Mouse (Mus musculus) intestine, embryonic 16.5 days (tissue): Measurements from ENCODE around the gene Armc12. TPM values are rescaled to one million over a fixed set of nuclear protein-coding genes. Genes with fewer than 3 reads are reported as not detected.

Source experiments
- ATAC-seq: fragments of 200-750 bp; cut with Nextera tagmentation; 2 replicates; pipeline ENCODE4 v1.8.0; 2017; ENCODE audit warnings: moderate TSS enrichment, moderate library complexity
- H3K27ac ChIP-seq: fragments of 300-500 bp; sonication (generic); 2 replicates; pipeline ENCODE4 v1.5.1; 2014; ENCODE audit warnings: mild to moderate bottlenecking, low read length
- H3K27me3 ChIP-seq: fragments of 300-500 bp; sonication (generic); replicated peaks from 2 replicates; pipeline ENCODE4 v1.6.1; 2014; ENCODE audit warnings: low read length, control low read depth, mixed read lengths; ENCODE audit not compliant: control insufficient read depth, insufficient read depth
- H3K36me3 ChIP-seq: fragments of 300-500 bp; sonication (generic); 2 replicates; pipeline ENCODE4 v1.6.1; 2014; ENCODE audit warnings: low read length, control low read depth; ENCODE audit not compliant: control insufficient read depth, insufficient read depth
- H3K4me1 ChIP-seq: fragments of 300-500 bp; sonication (generic); 2 replicates; pipeline ENCODE4 v1.6.1; 2014; ENCODE audit warnings: low read length, control low read depth, mixed read lengths; ENCODE audit not compliant: control insufficient read depth, insufficient read depth
- H3K4me2 ChIP-seq: fragments of 300-500 bp; sonication (generic); 2 replicates; pipeline ENCODE4 v1.6.1; 2014; ENCODE audit warnings: low read depth, low read length, control low read depth
- H3K4me3 ChIP-seq: fragments of 300-500 bp; sonication (generic); 2 replicates; pipeline ENCODE4 v1.5.1; 2014; ENCODE audit warnings: mild to moderate bottlenecking, low read length
- H3K9ac ChIP-seq: fragments of 300-500 bp; sonication (generic); 2 replicates; pipeline ENCODE4 v1.6.1; 2014; ENCODE audit warnings: low read depth, low read length
- H3K9me3 ChIP-seq: fragments of 300-500 bp; sonication (generic); 2 replicates; pipeline ENCODE4 v1.6.1; 2016; ENCODE audit warnings: low read length, control low read depth; ENCODE audit not compliant: control insufficient read depth
- WGBS: fragments of 180-500 bp; shearing (Covaris S2); extraction: QIAGEN DNeasy Blood & Tissue Kit; methylation state at CpG from one replicate; pipeline ENCODE4 v1.1.7; 2014; 5-methylcytosine and 5-hydroxymethylcytosine counted together
- polyA plus RNA-seq: library from polyadenylated mRNA; unstranded; fragments of >200 nt; fragmentation: Nextera tagmentation; extraction: Ambion mirVana; gene quantifications from 2 replicates; pipeline ENCODE4 v1.2.1, GENCODE M21; 2015

Armc12 gene
- polyA plus RNA-seq, 1 experiment from 2014 or later: not detected

DNA sequence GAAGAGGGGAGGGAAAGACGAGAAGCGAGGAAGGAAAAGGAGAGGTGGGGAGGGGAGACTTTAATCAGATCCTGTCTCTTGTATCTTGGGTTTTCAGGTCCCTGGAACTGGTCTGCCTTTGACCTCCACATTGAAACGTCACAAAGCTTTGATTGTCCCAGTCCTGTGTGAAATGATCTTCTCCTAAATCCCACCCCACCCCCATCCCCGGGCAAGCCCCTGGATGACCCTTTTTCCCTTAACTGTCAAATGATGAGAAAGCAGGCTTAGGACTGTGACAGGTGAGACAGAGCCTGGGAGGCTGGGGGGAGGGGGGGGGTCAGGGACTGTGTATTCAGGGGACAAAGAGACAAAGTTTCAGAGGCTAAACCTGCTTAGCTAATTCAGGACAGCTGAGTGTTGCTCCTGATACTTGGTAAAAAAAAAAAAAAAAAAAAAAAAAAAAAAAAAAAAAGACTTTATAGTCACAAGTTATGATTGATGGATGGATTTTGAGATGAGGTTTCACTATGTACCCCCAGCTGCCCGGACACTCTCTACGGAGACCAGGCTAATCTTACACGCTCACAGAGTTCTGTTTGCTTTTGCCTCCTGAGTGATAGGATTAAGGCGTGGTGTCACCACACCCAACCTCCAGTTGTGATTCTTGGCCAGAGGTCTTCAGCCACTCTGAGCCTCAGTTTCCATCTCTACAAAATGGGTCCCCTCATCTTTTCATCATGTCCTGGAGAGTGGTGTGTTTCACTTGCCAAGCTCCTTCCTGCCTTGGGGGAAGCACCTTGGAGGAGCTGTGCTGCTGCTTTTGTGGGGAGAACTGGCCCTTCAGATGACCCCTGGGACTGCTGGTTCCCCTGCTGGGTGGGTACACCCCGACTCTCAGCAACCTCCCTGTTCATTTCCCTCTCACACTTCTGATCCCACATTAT is 18.7 kb upstream of the Armc12 start:
- no peaks in the 10 kb centered on the region for H3K27me3 ChIP-seq
- 0 out of 2 replicates have a peak, but pooled peaks have one; percentile 19 for ATAC-seq
- WGBS: 30% methylated on average over 9 of the region's 9 CpGs
- H3K36me3 ChIP-seq: no peaks in the 10 kb centered on the region
- 0 out of 2 replicates have a peak overlapping the region, but pooled peaks have one; percentile 48 for H3K9ac ChIP-seq
- H3K27ac ChIP-seq: peak overlapping the region; percentile 91
- H3K4me1 ChIP-seq: peaks cover 52% of the 10 kb centered on the region
- H3K9me3 ChIP-seq: no peaks in the 10 kb centered on the region
- no peak overlapping the region for H3K4me2 ChIP-seq
- H3K4me3 ChIP-seq: no peak overlapping the region

DNA sequence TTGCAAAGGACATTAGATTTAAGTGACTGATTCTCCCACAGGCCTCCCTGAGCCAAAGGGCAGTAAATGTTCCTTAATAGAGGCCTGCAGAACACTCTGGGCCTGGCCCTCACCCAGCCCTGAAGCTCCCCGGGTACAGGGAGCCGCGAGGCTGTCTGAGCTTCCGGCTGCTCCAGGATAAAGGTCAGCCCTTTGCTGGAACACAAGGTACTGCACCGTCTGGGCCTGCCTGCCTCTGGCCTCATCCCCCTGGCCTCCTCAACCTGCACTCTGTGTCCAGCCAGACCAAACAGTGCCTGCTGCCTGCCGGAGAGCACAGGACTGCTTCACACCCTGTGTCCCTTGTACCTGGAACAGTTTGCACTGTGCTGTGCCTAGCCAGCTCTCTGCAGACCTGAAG is 17.9 kb upstream of the Armc12 start:
- no peaks in the 10 kb centered on the region for H3K9me3 ChIP-seq
- no peaks in the 10 kb centered on the region for H3K36me3 ChIP-seq
- no peak overlapping the region for H3K4me2 ChIP-seq
- H3K4me1 ChIP-seq: peaks cover 51% of the 10 kb centered on the region
- peak; percentile 82 for ATAC-seq
- 24% methylated on average over 6 of the region's 6 CpGs for WGBS
- peak overlapping the region; percentile 48 for H3K9ac ChIP-seq
- H3K27me3 ChIP-seq: no peaks in the 10 kb centered on the region
- H3K4me3 ChIP-seq: no peak overlapping the region
- H3K27ac ChIP-seq: peak overlapping the region; percentile 91

DNA sequence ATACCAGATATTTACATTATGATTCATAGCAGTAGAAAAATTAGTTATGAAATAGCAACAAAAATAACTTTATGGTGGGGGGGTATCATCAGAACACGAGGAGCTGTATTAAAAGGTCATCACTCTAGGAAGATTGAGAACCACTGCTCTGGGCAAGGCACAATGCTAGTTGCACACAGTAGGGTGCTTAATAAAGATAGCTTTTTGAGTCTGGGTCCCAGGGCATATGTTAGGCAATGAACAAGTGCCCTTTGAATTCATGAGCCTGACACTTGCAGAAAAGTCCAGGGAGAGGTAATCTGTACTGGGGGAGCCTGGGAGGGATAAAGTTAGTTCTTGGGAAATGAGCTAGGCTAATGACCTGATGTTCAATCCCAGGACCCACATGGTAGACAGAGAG is 17.3 kb upstream of the Armc12 start:
- Histone ChIP-seq H3K4me2 (no peak overlapping the region), H3K27ac (peak overlapping the region; percentile 91), H3K4me3 (no peak overlapping the region), H3K9ac (no peak overlapping the region), H3K36me3 (no peaks in the 10 kb centered on the region), H3K27me3 (no peaks in the 10 kb centered on the region), H3K4me1 (peaks cover 55% of the 10 kb centered on the region), H3K9me3 (no peaks in the 10 kb centered on the region)
- no peak for ATAC-seq
- 38% methylated on average over 1 of the region's 1 CpGs for WGBS

DNA sequence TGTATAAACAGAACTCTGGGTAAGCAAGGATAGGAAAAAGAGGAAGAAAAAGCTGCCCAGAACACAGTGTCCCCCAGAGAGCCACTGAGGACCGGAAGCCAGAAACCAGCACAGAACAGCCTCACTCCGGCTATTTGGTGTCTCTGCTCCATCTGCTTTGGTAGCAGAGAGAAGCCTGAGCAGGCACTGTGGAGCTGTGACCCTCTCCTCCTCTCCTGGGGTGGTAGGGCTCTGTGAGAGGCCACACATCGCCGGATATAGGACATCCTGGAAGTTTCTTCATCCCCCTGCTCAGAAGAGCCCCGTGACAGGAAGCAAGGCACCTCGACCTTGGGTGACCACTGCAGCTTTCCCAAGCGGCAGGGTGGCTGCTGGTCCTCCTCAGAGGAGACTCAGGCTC is 16.8 kb upstream of the Armc12 start:
- WGBS: 64% methylated on average over 7 of the region's 7 CpGs
- H3K9ac ChIP-seq: 0 out of 2 replicates have a peak overlapping the region, but pooled peaks have one; percentile 30
- H3K9me3 ChIP-seq: no peaks in the 10 kb centered on the region
- H3K27me3 ChIP-seq: no peaks in the 10 kb centered on the region
- no peak for ATAC-seq
- peak overlapping the region; percentile 43 for H3K27ac ChIP-seq
- H3K4me3 ChIP-seq: no peak overlapping the region
- no peak overlapping the region for H3K4me2 ChIP-seq
- no peaks in the 10 kb centered on the region for H3K36me3 ChIP-seq
- H3K4me1 ChIP-seq: peaks cover 60% of the 10 kb centered on the region

DNA sequence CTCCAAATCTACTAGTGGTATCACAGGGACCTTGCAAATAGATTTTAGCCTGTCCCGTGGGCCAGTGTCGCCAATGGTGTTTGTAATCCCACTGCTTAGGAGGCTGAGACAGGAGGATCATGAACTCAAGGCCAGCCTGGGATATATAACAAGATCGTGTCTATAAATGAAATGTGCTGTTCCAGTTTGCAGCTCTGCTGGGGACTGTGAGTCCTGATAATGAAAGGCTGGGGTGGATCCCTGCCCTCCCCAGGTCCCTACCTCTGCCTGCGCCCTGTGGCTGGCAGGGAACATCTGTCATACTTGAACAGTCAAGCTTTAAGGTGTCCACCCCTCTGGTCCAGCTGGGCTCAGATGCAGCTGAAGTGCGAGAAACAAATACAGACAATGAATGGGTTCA is 16.1 kb upstream of the Armc12 start:
- no peak overlapping the region for H3K9ac ChIP-seq
- H3K9me3 ChIP-seq: no peaks in the 10 kb centered on the region
- no peaks in the 10 kb centered on the region for H3K27me3 ChIP-seq
- 68% methylated on average over 5 of the region's 5 CpGs for WGBS
- ATAC-seq: no peak
- H3K4me1 ChIP-seq: peaks cover 62% of the 10 kb centered on the region
- H3K27ac ChIP-seq: no peak overlapping the region
- no peaks in the 10 kb centered on the region for H3K36me3 ChIP-seq
- H3K4me3 ChIP-seq: no peak overlapping the region
- no peak overlapping the region for H3K4me2 ChIP-seq

DNA sequence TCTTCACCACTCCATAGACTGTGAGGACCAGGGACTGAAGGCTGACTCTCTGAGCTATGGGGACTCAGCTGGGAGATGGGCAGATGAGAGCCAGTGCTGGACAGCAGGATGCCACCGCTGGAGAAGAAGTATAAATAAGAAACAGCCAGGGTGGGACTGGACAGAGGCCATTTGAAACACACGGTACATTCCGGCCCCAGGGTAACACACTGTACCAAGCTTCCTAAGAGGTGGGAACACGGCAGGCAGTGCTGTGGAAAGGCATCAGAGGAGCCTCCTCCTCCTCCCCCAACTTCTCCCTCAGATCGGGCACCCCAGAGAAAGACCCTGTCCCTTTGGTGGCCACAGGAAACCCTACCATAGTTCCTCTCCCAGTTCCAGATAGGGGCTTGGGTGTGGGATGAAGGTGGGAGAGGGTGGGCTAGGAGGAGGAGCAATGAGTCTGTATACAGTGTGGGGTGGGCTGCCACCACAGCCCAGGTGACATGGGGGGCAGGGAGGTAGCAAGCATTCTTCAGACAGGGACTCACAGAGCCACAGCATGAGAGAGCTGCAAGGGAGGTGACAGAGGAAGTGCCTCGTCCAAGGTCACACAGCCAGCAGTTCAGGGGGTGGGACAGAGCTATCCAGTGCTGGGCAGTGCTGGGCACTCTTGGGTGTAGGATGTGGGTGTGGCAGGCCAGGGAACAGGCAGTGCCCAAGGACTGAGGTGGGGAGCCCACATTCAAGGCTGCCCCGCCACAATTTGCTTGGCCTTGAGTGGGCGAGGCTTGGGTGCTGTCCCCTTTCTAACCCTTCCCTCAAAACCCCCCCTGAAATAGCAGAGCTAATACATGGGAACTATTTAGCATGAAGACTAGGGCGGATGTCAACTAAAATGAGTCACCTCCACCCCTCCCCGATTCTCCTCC is 14.9 kb upstream of the Armc12 start:
- Histone ChIP-seq H3K4me2 (no peak overlapping the region), H3K27me3 (no peaks in the 10 kb centered on the region), H3K4me3 (no peak overlapping the region), H3K9me3 (no peaks in the 10 kb centered on the region), H3K4me1 (peaks cover 59% of the 10 kb centered on the region), H3K36me3 (no peaks in the 10 kb centered on the region), H3K27ac (0 out of 2 replicates have a peak overlapping the region, but pooled peaks have one; percentile 28), H3K9ac (peak overlapping the region; percentile 40; the same call in 1 of the 2 replicates)
- 50% methylated on average over 10 of the region's 10 CpGs for WGBS
- peak; percentile 17 for ATAC-seq

DNA sequence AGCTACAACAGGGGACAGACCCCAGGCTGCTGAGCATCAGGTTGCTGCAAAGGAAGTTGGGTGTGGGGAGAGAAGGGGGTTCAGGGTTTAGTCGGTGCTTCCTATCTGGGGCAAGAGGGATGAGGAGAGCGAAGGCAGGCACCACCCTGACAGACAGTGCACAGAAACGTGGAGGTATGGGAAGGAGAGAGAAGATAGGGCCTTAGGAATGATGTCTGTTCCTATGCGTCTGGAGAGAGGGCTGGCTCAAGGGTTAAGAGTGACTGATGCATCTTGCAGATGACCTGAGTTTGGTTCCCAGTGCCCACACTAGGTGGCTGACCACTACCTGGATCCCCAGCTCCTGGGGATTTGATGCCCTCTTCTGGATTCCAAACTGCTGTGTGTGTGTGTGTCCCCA is 13.7 kb upstream of the Armc12 start:
- no peaks in the 10 kb centered on the region for H3K36me3 ChIP-seq
- no peak for ATAC-seq
- H3K9me3 ChIP-seq: no peaks in the 10 kb centered on the region
- H3K4me2 ChIP-seq: peak overlapping the region; percentile 95; the same call in 1 of the 2 replicates
- peaks cover 59% of the 10 kb centered on the region for H3K4me1 ChIP-seq
- WGBS: 66% methylated on average over 4 of the region's 4 CpGs
- no peak overlapping the region for H3K9ac ChIP-seq
- H3K27ac ChIP-seq: peak overlapping the region; percentile 65
- no peak overlapping the region for H3K4me3 ChIP-seq
- H3K27me3 ChIP-seq: no peaks in the 10 kb centered on the region

DNA sequence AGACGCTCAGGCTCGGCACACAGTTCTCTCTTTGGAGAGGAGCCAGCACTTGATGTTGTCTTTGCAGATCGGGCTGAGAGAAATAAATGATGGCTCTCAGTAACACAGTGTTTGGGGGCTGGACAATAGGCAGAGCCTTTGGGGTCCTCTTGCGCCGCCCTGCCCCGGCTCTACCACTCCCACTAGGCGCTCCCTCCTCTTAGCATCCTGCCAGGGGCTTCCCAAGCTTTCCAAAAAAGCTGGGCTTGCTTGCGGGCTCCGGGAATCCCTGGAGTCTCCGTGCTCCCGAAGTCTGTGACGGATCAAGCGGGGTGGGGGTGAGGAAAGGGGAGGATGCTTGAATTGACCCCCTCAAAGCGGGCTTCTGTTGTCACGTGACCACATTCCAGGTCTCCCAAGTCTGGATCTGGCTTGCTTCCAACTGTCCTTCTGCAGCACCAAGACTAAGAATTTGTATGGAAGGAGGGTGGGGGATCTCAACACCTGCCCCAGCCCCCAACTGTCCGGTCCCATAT is 13.1 kb upstream of the Armc12 start, which contains the start of gene Fkbp5:
Gene Fkbp5, minus strand, starts transcription at position 87 of the 515 bp plus-strand sequence.
- Histone ChIP-seq H3K4me2 (peak within 1 kb of the TSS; percentile 95), H3K27me3 (no peaks in the 10 kb centered on the region), H3K27ac (peak within 1 kb of the TSS; percentile 93), H3K9me3 (no peaks in the 10 kb centered on the region), H3K4me1 (peaks cover 57% of the 10 kb centered on the region), H3K36me3 (no peaks in the 10 kb centered on the region), H3K4me3 (peak within 1 kb of the TSS; percentile 51), H3K9ac (peak within 1 kb of the TSS; percentile 76)
- ATAC-seq: peak; percentile 15
- WGBS: 10% methylated on average over 16 of the region's 16 CpGs
